9 mouse cellular contexts compared by ENCODE assay signal in the genomic region with DNA sequence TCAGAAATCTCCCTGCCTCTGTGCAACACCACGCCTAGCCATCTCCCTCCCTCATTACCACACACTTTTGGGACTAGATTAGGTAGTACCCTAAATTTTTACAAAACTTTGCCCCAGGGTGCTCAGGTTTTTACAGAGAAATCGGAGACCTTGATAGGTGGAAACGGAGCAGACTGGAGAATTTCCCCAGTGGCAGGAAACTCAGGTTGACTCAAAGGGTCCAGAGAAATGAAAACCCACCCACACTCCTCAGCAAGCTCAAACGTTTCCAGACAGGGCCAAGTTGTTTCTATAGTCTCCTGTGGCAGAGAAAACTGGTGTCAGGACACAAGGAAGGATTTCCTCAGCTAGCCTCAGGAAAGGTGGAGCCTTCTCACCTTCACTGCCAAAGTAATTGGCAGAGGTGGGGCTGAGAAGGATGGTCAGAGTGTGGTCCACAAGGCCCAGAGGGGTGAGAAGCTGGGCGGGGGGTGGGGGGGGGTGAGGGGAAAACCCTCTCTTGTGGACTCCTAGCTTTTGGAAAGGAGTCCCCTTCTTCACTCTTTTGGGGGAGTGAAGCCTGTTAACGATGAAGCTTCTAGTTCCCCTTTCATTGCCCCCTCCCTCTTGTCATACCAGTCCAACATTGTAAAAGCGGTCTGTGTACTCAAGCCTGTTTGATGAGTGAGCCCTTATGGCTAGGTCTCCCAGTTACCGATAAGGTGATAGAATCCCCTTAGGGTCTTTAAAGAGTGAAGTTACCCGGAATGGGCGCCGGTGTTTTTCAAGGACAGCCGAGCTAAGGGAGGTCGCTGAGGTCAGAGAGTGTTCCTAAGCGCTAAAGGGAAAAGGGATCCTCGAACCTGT. TPM values are rescaled to one million over a fixed set of nuclear protein-coding genes. Genes with fewer than 3 reads are reported as not detected.
DNase-seq lines count a peak whose midpoint lies in the region; ATAC-seq and TF ChIP-seq lines count a peak whose summit lies in the region.
"Had no signal": no experiment of that assay in that cellular context is flagged by ENCODE, and none has a peak within 500 bp of the region (broad histone marks: within the 10 kb centered on the region; RNA-seq: fewer than 3 reads in every experiment).

No protein-coding gene starts in this region.

- H3K9me3 ChIP-seq in kidney, postnatal 0 days (replicated peaks; ENCODE audit: low read length): no peaks in the 10 kb centered on the region
- H3K9me3 ChIP-seq in hindbrain, embryonic 16.5 days (ENCODE audit: control insufficient read depth, low read length): no peaks in the 10 kb centered on the region

- no peak for TF ChIP-seq CTCF in kidney, postnatal 0 days (IDR thresholded peaks at IDR 0.05; ENCODE audit: low read depth)
- TF ChIP-seq CTCF in bone marrow, adult 2 months (IDR thresholded peaks at IDR 0.05; ENCODE audit: control insufficient read depth, insufficient read depth, low read length): no peak

- 16% methylated on average over 15 of the region's 15 CpGs for WGBS in kidney, postnatal 0 days
- WGBS in bone marrow, adult 2 months: 3% methylated on average over 15 of the region's 15 CpGs
- WGBS in hindbrain, embryonic 16.5 days: 15% methylated on average over 15 of the region's 15 CpGs

- peak overlapping the region; percentile 98 for H3K27ac ChIP-seq in kidney, postnatal 0 days
- H3K27ac ChIP-seq in bone marrow, adult 2 months (ENCODE audit: control insufficient read depth, insufficient read depth, low read depth, low read length, poor library complexity): peak overlapping the region; percentile 97
- H3K27ac ChIP-seq in hindbrain, embryonic 16.5 days (ENCODE audit: low read depth, low read length): peak overlapping the region; percentile 95

- no peak for TF ChIP-seq POLR2A in bone marrow, adult 2 months (IDR thresholded peaks at IDR 0.05; ENCODE audit: borderline replicate concordance, control insufficient read depth, low read depth, low read length)
- TF ChIP-seq POLR2A in myocyte (IDR thresholded peaks at IDR 0.05; ENCODE audit: insufficient read length, low read depth): peak; percentile 37

- H3K4me3 ChIP-seq in kidney, postnatal 0 days (replicated peaks; ENCODE audit: low read depth, low read length): peak overlapping the region; percentile 72
- H3K4me3 ChIP-seq in bone marrow, adult 2 months (replicated peaks; ENCODE audit: control insufficient read depth, low read depth, low read length): peak overlapping the region; percentile 81
- H3K4me3 ChIP-seq in hindbrain, embryonic 16.5 days (ENCODE audit: low read length): peak overlapping the region; percentile 90
- H3K4me3 ChIP-seq in myocyte: peak overlapping the region; percentile 94

- H3K79me2 ChIP-seq in myocyte (ENCODE audit: control insufficient read depth, insufficient read depth): peaks cover 89% of the 10 kb centered on the region

- DNase-seq in kidney, postnatal 0 days (ENCODE audit: low spot score): no peak
- DNase-seq in kidney, adult 9 months: no peak
- DNase-seq in gastrocnemius, postnatal 36 days: no peak
- no peak for DNase-seq in kidney, adult 18-20 months
- no peak for DNase-seq in urinary bladder, postnatal 25 days (ENCODE audit: low spot score)

- H3K9ac ChIP-seq in kidney, postnatal 0 days (ENCODE audit: low read depth, low read length): peak overlapping the region; percentile 86
- peak overlapping the region; percentile 98 for H3K9ac ChIP-seq in hindbrain, embryonic 16.5 days (ENCODE audit: low read depth, low read length)

- peak overlapping the region; percentile 69 for H3K4me2 ChIP-seq in kidney, postnatal 0 days (ENCODE audit: low read length)
- H3K4me2 ChIP-seq in hindbrain, embryonic 16.5 days (ENCODE audit: low read length): peak overlapping the region; percentile 90
- peak overlapping the region; percentile 98 for H3K4me2 ChIP-seq in myocyte (ENCODE audit: low read depth)

- H3ac ChIP-seq in myocyte (ENCODE audit: control insufficient read depth, insufficient read length): peak overlapping the region; percentile 62

- peaks cover 44% of the 10 kb centered on the region for H3K4me1 ChIP-seq in kidney, postnatal 0 days (replicated peaks; ENCODE audit: insufficient read depth, low read length)
- peaks cover 5% of the 10 kb centered on the region for H3K4me1 ChIP-seq in bone marrow, adult 2 months (ENCODE audit: control insufficient read depth, insufficient read depth, low read length)
- peaks cover 28% of the 10 kb centered on the region for H3K4me1 ChIP-seq in hindbrain, embryonic 16.5 days (ENCODE audit: control insufficient read depth, insufficient read depth, low read depth, low read length)

- H3K27me3 ChIP-seq in kidney, postnatal 0 days (ENCODE audit: insufficient read depth, low read length): no peaks in the 10 kb centered on the region
- H3K27me3 ChIP-seq in hindbrain, embryonic 16.5 days (replicated peaks; ENCODE audit: control insufficient read depth, insufficient read depth, low read length): no peaks in the 10 kb centered on the region
- no peaks in the 10 kb centered on the region for H3K27me3 ChIP-seq in myocyte (ENCODE audit: control insufficient read depth, insufficient read depth, insufficient read length)

- intact Hi-C loops in gastrocnemius, postnatal 36 days (cut with DNase I): no loop called here

- no peaks in the 10 kb centered on the region for H3K36me3 ChIP-seq in kidney, postnatal 0 days (ENCODE audit: insufficient read depth, low read length)
- H3K36me3 ChIP-seq in hindbrain, embryonic 16.5 days (ENCODE audit: control insufficient read depth, insufficient read depth, low read length): no peaks in the 10 kb centered on the region
- H3K36me3 ChIP-seq in myocyte (ENCODE audit: control insufficient read depth, insufficient read depth): peaks cover 27% of the 10 kb centered on the region

- ATAC-seq in kidney, postnatal 0 days (replicated peaks; ENCODE audit: low FRiP score, low read depth): no peak
- peak; percentile 0; the same call in 1 of the 2 replicates for ATAC-seq in hindbrain, embryonic 16.5 days

TF ChIP-seq in myocyte, 11 proteins besides CTCF, POLR2A, EP300 and RAD21:
- TF ChIP-seq REST (IDR thresholded peaks at IDR 0.05; ENCODE audit: insufficient read depth, insufficient read length) (no peak), POLR2AphosphoS2 (IDR thresholded peaks at IDR 0.05; ENCODE audit: insufficient read length, low read depth) (peak; percentile 70)

RNA-seq across cellular contexts. Expression of a gene that starts 14.6 kb away (rescaled TPM):
- 53.7 and 65.4 TPM in 2 replicates for polyA plus RNA-seq in kidney, postnatal 0 days (2015; fragmentation: Nextera tagmentation; extraction: Ambion mirVana)
- polyA plus RNA-seq in bone marrow, adult 2 months (2011; ENCODE audit: insufficient read depth, insufficient read length, low replicate concordance, missing spikeins): 39.3 and 96.1 TPM in 2 replicates
- polyA plus RNA-seq in hindbrain, embryonic 16.5 days (2015; fragmentation: Nextera tagmentation; extraction: Ambion mirVana): 79.0 and 104 TPM in 2 replicates
- polyA plus RNA-seq in myocyte (2012; fragmentation: generic; extraction: Trizol): 361 TPM
- total RNA-seq in gastrocnemius, postnatal 36 days (2021): 10 to 100 TPM; 18.5 to 29.3 TPM

RNA-seq across cellular contexts. Expression of a gene that starts 32.6 kb away (rescaled TPM):
- not detected in 2 replicates for polyA plus RNA-seq in kidney, postnatal 0 days (2015; fragmentation: Nextera tagmentation; extraction: Ambion mirVana)
- polyA plus RNA-seq in bone marrow, adult 2 months (2011; ENCODE audit: insufficient read depth, insufficient read length, low replicate concordance, missing spikeins): not detected in 2 replicates
- polyA plus RNA-seq in hindbrain, embryonic 16.5 days (2015; fragmentation: Nextera tagmentation; extraction: Ambion mirVana): not detected in 2 replicates
- polyA plus RNA-seq in myocyte (2012; fragmentation: generic; extraction: Trizol): not detected
- not detected for total RNA-seq in gastrocnemius, postnatal 36 days (2021)
- total RNA-seq: adrenal gland, postnatal 25 days had no signal

RNA-seq across cellular contexts. Expression of a gene that starts 44.7 kb away (rescaled TPM):
- polyA plus RNA-seq in kidney, postnatal 0 days (2015; fragmentation: Nextera tagmentation; extraction: Ambion mirVana): 294 and 311 TPM in 2 replicates
- polyA plus RNA-seq in bone marrow, adult 2 months (2011; ENCODE audit: insufficient read depth, insufficient read length, low replicate concordance, missing spikeins): 46.1 and 84.8 TPM in 2 replicates
- polyA plus RNA-seq in hindbrain, embryonic 16.5 days (2015; fragmentation: Nextera tagmentation; extraction: Ambion mirVana): 133 and 167 TPM in 2 replicates
- 294 TPM for polyA plus RNA-seq in myocyte (2012; fragmentation: generic; extraction: Trizol)
- 10 to 100 TPM; 46.3 to 51.4 TPM for total RNA-seq in gastrocnemius, postnatal 36 days (2021)
